Mouse (Mus musculus) thymus, postnatal 4 days (tissue): ENCODE results near the gene Kcnd3.

Experiments used
- DNase-seq: peaks from one replicate; pipeline ENCODE4 v3.0.0; 2021

Kcnd3 gene

DNA sequence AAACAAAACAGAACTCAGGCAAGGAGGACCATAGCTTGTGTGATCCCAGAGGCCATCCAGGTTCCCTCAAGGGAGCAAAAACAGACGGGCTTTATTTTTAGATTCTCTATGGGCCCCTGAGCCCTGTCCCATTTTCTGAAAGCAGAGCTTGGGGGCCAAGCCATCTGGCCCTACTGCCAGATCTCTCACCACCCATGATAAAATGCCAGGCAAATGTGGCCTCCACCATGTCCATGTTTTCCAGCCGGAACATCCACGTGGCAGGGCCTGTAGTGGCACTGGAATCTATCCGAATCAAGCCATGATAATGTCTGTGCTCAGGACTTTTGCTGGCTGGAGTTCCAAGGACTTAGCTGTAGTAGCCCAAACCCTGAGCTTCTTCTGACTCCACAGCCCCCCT, 148.4 kb downstream of the Kcnd3 start:
- no peak for DNase-seq

GRCm38 (mm10) chr3:105602966-105603365, 150.8 kb downstream of the Kcnd3 start:
- DNase-seq = no peak

DNA sequence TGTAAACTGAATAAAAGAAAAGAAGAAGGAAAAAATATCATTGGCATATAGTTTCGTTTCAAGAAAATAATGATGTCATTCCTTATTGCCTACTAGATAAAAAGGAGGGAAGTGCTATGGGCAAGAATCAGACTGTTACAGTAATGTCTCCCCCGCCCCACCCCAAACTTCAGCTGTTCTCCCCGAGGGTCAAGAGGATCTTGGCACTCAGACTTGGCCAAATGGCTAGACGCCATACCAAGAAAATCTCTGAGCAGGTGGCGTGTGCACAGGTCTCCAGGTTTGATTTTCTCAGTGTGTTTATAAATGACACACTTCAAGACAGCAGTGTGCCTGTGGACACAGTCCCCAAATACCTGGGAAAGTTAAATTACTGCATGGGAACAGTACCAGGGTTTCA, 153.6 kb downstream of the Kcnd3 start:
- no peak for DNase-seq

- no peak for DNase-seq
Observed at GRCm38 (mm10) chr3:105608857-105609256, 156.7 kb downstream of the Kcnd3 start.

GRCm38 (mm10) chr3:105611531-105612422, 159.6 kb downstream of the Kcnd3 start:
- no peak for DNase-seq

- no peak for DNase-seq
Observed at GRCm38 (mm10) chr3:105612423-105612814, 160.3 kb downstream of the Kcnd3 start.

DNA sequence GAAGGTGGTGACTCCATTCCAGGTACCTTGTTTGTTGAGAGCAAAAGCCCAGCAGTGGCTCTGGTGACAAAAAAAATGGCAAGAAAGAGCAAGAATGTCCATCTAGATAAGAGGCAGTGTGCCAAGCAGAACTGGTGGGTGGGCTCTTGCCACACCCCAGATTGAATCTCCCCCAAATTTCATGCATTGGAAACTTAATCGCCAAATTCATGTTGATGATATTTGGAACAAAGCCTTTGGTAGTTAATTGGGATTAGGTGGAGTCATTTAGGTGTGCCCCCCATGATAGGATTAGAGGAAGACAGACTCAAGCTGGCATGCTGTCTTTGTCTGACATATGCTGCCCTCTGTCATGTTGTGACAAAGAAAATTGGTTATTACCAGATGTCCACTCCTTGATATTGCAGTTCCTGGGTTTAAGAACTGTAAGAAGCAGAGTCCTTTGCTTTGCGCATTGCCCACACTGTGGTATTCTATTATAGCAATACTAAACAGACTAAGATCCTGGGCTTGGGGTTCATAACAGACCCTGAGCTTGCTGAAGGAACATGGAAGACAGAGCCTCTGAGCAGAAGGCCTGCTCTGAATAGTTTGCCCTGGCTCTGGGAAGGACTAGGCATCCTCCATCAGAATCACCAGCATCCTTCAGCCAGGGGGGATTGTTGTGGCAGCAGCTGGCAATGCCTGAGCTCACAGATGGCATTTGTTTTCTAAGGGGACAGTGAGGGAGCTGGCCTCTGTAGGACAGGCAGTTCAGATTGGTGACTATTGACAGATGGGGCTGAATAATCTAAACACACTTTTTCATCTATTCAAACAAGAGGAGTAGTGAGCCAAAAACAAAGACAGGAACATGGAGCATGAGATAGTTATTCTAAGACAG, 165.0 kb downstream of the Kcnd3 start:
- DNase-seq = no peak

- no peak for DNase-seq
Observed at GRCm38 (mm10) chr3:105621154-105621553, 169.0 kb downstream of the Kcnd3 start.

DNA sequence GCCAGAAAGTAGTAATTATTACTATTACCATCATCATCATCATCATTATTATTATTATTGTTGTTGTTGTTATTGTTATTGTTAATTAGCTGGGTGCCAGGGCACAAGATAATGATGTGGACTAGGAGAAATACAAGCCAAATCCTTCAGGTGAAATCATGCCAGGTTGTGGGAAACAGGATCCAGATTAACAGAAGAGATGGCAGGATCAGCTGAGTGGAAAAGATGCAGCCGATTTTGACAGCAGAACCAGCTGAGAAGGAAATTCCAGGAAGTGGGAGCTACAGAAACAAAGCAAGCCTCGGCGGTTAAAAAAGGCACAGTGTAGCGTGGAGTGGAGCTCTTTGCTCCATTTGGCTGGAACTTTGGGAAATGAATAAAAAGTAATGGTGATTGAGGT, 171.0 kb downstream of the Kcnd3 start:
- DNase-seq = no peak

GRCm38 (mm10) chr3:105625961-105626360, 173.8 kb downstream of the Kcnd3 start:
- DNase-seq = no peak

DNA sequence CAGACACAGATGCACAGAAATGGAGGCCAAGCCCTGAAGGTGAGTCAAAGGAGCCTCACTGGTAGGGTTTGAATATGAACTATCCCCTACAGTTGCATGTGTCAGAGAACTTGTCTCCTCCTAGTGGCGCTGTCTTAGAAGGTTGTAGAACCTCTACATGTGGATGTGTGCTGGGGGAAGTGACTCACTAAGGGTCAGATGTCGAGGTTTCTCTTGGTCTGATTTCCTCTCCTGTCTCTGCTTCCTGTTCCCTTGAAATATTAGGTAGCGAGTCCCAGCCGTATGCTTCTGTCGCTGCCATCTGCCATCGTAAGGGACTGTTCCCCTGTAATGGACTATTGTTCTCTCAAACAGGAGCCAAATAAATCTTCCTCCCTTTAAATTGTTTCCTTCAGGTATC, 175.1 kb downstream of the Kcnd3 start:
- DNase-seq = no peak

DNA sequence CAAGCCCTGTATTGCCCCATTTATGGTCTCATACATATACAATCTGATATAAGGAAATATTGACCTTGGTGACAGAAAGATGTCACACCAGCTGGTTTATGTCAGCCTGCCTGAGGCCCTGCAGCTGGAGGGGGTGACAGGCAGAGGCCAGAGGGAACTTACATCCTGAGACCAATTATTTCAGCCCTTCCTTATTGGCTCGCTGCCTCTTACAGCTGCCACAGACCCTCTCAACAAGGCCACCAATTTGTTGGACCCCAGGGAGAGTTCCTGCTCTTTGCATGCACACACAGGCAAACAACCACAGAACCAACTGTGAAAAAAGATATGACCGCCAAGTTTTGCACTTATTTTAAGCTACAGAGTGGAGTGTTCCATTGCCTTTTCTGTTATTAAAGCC, 180.2 kb downstream of the Kcnd3 start:
- no peak for DNase-seq

- DNase-seq = no peak
Observed at GRCm38 (mm10) chr3:105633021-105633420, 180.9 kb downstream of the Kcnd3 start.

DNA sequence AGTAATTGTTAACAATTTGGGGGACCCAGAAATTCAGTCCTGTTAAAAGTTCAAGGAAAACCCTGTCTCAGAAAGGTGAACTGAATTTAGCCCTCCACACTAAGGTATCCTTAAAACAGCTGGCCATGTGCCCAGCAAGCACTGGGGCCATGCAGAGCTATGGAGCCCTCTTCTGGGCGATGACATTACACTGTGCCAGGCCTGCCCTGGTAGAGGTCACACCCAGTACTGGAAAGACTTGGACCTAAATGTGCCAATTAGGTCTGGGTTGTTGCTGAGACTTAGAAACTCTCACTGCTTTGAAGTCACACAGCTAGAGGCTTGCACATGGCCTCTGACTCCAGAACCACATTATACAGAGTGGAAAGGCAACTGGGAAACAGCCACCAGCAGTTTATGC, 190.1 kb downstream of the Kcnd3 start:
- no peak for DNase-seq

DNA sequence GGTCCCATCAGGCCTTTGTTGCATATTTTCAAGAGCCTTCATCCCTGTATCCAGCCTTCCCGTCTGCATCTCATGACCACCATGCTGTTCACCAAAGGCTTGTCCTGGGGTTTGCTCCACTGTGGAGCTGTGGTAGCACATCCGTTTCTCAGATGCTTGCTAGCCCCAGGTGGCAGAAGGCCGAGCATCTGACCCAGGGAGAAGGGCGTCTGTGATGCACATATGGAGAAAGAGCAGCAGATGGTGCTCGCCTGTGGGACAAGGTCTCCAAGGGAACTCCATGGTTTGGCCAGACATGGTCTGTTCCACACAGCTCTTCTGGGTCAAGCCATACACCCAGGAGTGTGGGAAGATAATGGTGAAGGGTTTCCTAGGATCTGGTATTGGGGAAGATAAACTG, 191.4 kb downstream of the Kcnd3 start:
- DNase-seq = no peak

- no peak for DNase-seq
Observed at GRCm38 (mm10) chr3:105648889-105649567, 196.9 kb downstream of the Kcnd3 start.

DNA sequence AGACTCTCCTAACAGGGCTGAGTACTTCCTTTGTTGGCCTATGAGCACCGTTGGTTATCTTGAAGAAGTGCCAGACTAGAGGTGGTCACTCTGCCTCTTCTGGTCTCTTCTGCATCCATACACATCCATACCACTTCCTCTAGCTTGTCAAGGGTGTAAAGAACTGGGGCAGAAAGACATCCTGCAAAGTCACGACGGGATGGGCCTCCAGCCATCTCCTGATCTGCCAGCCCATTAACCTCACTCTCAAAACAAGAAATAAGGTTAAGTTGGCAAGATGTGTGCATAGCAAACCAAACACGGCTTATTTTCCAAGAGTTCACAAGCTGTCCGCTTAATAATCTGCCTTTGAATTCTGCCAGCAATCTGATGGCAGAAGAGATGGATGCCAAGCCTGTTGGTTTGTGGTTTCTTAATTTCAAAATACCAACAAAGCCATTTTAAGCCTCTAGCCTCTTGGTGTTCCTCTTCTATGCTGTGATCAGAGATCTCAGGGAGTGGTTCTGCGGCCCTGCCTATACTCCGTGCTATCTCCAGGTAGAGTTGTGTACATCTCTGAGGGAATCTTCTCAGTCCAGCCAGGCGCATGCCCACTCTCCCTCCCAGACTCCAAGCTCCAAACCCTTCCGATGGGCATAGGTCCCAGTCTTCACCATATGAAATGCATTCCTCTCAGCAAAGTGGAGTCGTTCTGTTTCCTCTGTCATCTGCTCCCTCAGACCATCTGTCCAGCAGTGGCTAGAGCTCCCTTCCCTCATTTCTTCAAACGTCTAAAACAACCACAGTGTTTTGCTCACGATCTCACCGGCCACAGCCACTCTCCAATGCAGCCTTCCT, 201.6 kb downstream of the Kcnd3 start:
- DNase-seq = no peak

DNA sequence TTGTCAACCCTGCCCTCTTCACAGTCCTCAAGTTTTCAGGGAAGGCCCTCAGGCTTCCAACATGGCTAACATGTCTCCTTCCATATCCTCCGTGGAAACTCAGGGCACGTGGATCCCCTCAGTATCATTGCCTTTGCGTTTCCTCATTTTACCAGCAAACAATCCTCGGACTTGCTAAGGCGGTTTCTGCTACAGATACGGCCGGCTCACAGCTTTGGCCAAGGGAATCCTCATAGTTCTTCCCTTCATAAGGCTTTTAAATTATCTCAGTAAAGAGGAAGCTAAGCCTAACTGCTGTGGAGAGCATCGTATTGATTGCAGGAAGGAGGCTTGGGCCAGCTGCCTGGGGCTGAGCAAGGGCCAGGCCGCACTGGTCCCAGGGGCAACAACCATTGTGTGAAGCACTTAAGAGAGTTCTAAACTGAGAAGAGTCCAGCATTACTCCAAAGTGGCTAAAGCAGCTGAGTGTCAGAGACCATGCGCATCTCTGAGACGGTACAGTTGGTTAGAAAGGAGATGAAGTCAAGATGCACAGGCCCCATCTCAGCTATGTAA, 203.0 kb downstream of the Kcnd3 start:
- no peak for DNase-seq

DNA sequence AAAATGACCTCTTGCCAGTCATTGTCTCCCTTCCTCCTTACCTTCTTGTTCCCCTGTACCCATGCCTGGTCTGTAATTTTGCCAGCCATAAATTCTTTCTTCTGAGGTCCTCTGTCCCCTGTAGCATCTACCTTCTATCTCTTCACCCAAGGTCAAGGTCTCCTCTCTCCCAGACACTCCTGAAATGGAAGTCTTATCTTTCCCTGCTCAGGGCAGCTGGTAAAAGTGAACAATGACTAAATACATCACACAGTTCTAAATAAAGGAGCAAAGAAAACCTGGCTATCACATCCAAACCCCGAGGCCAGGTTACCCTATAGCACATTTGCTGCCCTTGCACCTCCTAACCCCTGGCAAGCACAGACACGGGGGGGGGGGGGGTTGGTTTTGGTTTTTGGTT, 208.4 kb downstream of the Kcnd3 start:
- DNase-seq = no peak

- DNase-seq = no peak
Observed at GRCm38 (mm10) chr3:105663043-105663442, 210.9 kb downstream of the Kcnd3 start.

DNA sequence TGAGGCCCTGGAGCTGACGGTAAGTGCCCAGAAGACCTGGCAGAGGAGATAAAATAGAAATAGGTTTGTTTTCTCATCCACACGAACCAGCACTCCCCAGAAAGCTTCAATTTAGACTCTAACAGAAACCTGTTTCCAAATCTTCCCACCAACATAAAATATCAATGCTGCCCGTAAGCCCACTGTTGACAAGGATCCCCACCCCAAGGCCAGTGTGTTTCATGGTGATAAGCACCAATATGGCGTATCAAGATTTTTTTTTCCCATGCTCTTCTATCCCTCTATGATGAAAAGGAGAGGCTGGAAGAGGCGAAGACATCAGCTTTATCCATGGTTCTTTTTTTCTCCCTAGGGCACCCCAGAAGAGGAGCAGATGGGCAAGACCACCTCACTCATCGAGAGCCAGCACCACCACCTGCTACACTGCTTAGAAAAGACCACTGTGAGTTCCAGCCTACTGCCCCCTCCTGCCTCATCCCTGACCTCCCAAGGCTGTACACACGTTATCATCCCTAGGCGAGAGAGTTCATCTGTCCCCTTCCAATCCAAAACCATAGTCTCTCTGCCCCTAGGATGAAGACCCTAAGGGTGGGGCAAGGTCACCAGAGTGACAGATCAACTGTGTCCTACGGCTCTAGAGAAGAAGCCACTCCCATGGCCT, 213.1 kb downstream of the Kcnd3 start:
- DNase-seq = no peak
